Mouse (Mus musculus) testis, adult 2 months (tissue): ENCODE measurements at regions not wholly inside any gene's neighbourhood (a gene's known extent, or its start where the extent isn't known, plus 50 kb on each side); places are given as distances from the start of the nearest gene placed in this dataset.

ENCODE experiments used
- CTCF ChIP-seq: fragments of 200-500 bp; IDR thresholded peaks from 2 replicates; pipeline ENCODE4 v1.5.1; 2012; ENCODE audit warnings: low read depth, mild to moderate bottlenecking, inconsistent platforms, low read length, moderate library complexity; ENCODE audit not compliant: control insufficient read depth, insufficient read depth, insufficient replicate concordance
- POLR2A ChIP-seq: fragments of 200-500 bp; IDR thresholded peaks from 2 replicates; pipeline ENCODE4 v1.6.1; 2012; ENCODE audit warnings: low read depth, mild to moderate bottlenecking, inconsistent platforms, low read length, moderate library complexity; ENCODE audit not compliant: control insufficient read depth

- TF ChIP-seq CTCF (no peak), POLR2A (no peak)
Observed at GRCm38 (mm10) chr1:61428706-61429501, 209.7 kb upstream of the Pard3b start.
